Mouse (Mus musculus): ENCODE data around the gene Adarb2.

DNA sequence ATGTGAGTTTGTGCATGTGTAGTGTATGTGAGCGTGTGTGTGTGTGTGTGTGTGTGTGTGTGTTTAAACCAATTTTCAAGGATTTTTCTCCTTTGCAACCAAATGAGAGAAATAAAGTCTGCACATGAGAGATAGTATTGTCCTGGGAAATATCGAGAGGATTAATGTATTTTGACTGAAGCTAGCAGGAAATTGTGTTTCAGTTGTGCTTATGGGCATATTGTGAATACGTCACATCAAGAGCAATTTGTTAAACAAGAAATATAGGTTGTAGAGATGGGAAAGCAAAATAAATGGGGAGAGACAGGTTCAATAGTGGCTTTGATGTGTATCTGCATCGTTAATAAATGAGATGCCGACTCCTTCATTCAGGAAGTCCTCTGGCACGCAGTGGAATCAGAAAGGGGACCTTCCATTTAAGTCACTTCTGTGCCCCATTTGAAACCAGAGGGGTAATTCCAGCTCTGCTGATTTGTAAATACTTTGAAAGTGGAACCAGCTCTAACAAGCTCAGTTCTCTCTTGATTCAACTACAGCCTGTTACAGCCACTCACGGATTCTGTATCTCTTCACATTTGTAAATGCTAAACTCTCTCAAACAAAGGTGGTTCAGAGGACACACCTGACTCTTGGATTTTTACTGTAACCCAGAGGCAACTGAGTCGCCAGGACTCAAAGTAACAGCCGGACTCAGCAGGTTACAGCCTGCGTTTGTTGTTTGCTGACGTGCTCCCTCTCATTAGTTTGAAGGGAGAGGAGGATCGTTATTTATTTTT lies 265.1 kb downstream of the Adarb2 start:
- TF ChIP-seq CTCF (conservative IDR thresholded peaks at IDR 0.05; ENCODE audit: insufficient read depth, insufficient read length, low read depth, low read length) (no peak), POLR2A (IDR thresholded peaks at IDR 0.05; ENCODE audit: low read depth, low read length) (no peak)
